ENCODE assay signal across 11 mouse cellular contexts in the genomic region with DNA sequence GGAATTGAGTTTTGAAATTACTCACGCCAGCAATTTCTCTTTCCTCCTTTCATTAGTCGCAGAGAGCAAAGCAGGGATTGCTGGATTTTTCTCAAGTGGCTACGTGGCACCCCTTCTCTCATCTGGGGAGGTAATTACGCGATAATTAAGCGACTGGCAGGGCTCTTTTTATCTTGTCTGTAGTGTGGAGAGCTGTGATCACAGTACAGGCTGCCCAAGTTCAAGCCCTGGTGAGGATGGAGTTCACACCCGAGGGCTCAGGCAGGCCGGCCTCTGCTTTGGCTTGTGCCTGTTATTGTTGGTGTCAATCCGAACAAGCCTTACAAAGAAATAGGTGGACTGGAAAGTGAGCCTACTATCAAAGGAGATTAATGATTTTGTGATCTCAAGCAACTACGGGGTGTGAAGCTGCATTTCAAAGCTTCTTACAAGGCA. TPM values are rescaled to one million over a fixed set of nuclear protein-coding genes. Genes with fewer than 3 reads are reported as not detected.
DNase-seq lines count a peak whose midpoint lies in the region; ATAC-seq and TF ChIP-seq lines count a peak whose summit lies in the region.
"Had no signal": no experiment of that assay in that cellular context is flagged by ENCODE, and none has a peak within 500 bp of the region (broad histone marks: within the 10 kb centered on the region; RNA-seq: fewer than 3 reads in every experiment).

No protein-coding gene starts in this region.

- H3K9me3 ChIP-seq in heart, embryonic 14.5 days (ENCODE audit: control insufficient read depth, low read length) = no peaks in the 10 kb centered on the region
- no peaks in the 10 kb centered on the region for H3K9me3 ChIP-seq in lung, embryonic 16.5 days (ENCODE audit: control insufficient read depth, low read length)

- no peaks in the 10 kb centered on the region for H3K4me1 ChIP-seq in heart, adult 2 months (ENCODE audit: control insufficient read depth, insufficient read depth, low read length)
- H3K4me1 ChIP-seq in heart, embryonic 14.5 days (ENCODE audit: control insufficient read depth in 2 of 2, insufficient read depth in 2 of 2, low read length in 2 of 2) = peaks cover 0 to 12% of the 10 kb centered on the region in 2 experiments; a peak in 3 of 4 replicates
- peaks cover 5% of the 10 kb centered on the region; the same call in 1 of the 2 replicates for H3K4me1 ChIP-seq in lung, embryonic 16.5 days (replicated peaks; ENCODE audit: control insufficient read depth, insufficient read depth, low read length)

- TF ChIP-seq EP300 in heart, adult 2 months (IDR thresholded peaks at IDR 0.05; ENCODE audit: insufficient read depth, low read depth, low read length) = no peak

- H3K36me3 ChIP-seq in heart, adult 2 months (ENCODE audit: control insufficient read depth, insufficient read depth, low read length) = no peaks in the 10 kb centered on the region
- H3K36me3 ChIP-seq in heart, embryonic 14.5 days (ENCODE audit: control insufficient read depth, insufficient read depth, low read length) = no peaks in the 10 kb centered on the region
- H3K36me3 ChIP-seq in lung, embryonic 16.5 days (ENCODE audit: control insufficient read depth, insufficient read depth, low read length) = no peaks in the 10 kb centered on the region

- no peak for TF ChIP-seq POLR2A in heart, adult 2 months (IDR thresholded peaks at IDR 0.05; ENCODE audit: insufficient read depth, low read depth, low read length)

- no peak for TF ChIP-seq CTCF in heart, adult 2 months (IDR thresholded peaks at IDR 0.05)

- H3K27me3 ChIP-seq in heart, adult 2 months (ENCODE audit: control insufficient read depth, insufficient read depth, low read length) = peaks cover 45% of the 10 kb centered on the region
- peaks cover 82% of the 10 kb centered on the region for H3K27me3 ChIP-seq in heart, embryonic 14.5 days (ENCODE audit: control insufficient read depth, insufficient read depth, low read length)
- H3K27me3 ChIP-seq in lung, embryonic 16.5 days (ENCODE audit: control insufficient read depth, insufficient read depth, low read depth, low read length) = peaks cover 60% of the 10 kb centered on the region
- H3K27me3 ChIP-seq: CH12.LX had no signal

- H3K4me2 ChIP-seq in heart, embryonic 14.5 days (ENCODE audit: low read length) = peak overlapping the region; percentile 59
- H3K4me2 ChIP-seq in lung, embryonic 16.5 days (ENCODE audit: low read depth, low read length) = peak overlapping the region; percentile 67

- peak; percentile 37 to 38 for DNase-seq in heart, adult 2 months
- DNase-seq in heart, adult 8-10 months (ENCODE audit: low spot score) = no peak
- peak; percentile 34 for DNase-seq in MN1 (ENCODE audit: low spot score)
- DNase-seq in ovary, postnatal 14 days (ENCODE audit: low spot score) = no peak
- DNase-seq in thymus, postnatal 14 days = no peak

- intact Hi-C loops in heart, adult 2 months (cut with DNase I) = no loop called here

- H3K9ac ChIP-seq in heart, adult 2 months (ENCODE audit: low read depth, low read length) = no peak overlapping the region
- H3K9ac ChIP-seq in heart, embryonic 14.5 days (ENCODE audit: low read length) = no peak overlapping the region
- peak overlapping the region; percentile 69 for H3K9ac ChIP-seq in lung, embryonic 16.5 days (ENCODE audit: low read length)

- H3K27ac ChIP-seq in heart, adult 2 months = no peak overlapping the region
- H3K27ac ChIP-seq in heart, embryonic 14.5 days (replicated peaks in 1 of 2; ENCODE audit: control insufficient read depth in 1 of 2, insufficient read depth in 1 of 2, low read depth in 2 of 2, low read length in 2 of 2) = no peak overlapping the region
- peak overlapping the region; percentile 79 for H3K27ac ChIP-seq in lung, embryonic 16.5 days (ENCODE audit: low read length)

- H3K4me3 ChIP-seq in heart, adult 2 months = peak overlapping the region; percentile 24; the same call in 1 of the 2 replicates
- peak overlapping the region in 1 of 2 experiments; percentile 34; a peak in 2 of 4 replicates for H3K4me3 ChIP-seq in heart, embryonic 14.5 days (ENCODE audit: control insufficient read depth in 1 of 2, insufficient read depth in 1 of 2, low read depth in 1 of 2, low read length in 2 of 2)
- peak overlapping the region; percentile 49 for H3K4me3 ChIP-seq in lung, embryonic 16.5 days (ENCODE audit: low read length)

- no peak for ATAC-seq in heart, embryonic 14.5 days (ENCODE audit: insufficient number of reproducible peaks, insufficient read depth, low FRiP score, low read depth)
- ATAC-seq in lung, embryonic 16.5 days (ENCODE audit: low read depth) = no peak
- ATAC-seq in megakaryocyte progenitor cell, adult 5-6 weeks (replicated peaks; ENCODE audit: poor library complexity) = no peak

- no peaks in the 10 kb centered on the region for H3K79me2 ChIP-seq in heart, adult 2 months (replicated peaks; ENCODE audit: control insufficient read depth, insufficient read depth, low read length)

- 9% methylated on average over 10 of the region's 10 CpGs for WGBS in heart, adult 2 months
- 2% methylated on average over 10 of the region's 10 CpGs for WGBS in heart, embryonic 14.5 days
- WGBS in lung, embryonic 16.5 days = 2% methylated on average over 10 of the region's 10 CpGs

RNA-seq across cellular contexts. Expression of gene Foxa1, which starts 7.1 kb away (rescaled TPM):
- not detected for total RNA-seq in heart, adult 2 months (2021)
- 1.00 TPM in 1 of 2 replicates, not detected in the other for polyA plus RNA-seq in heart, adult 2 months (2012; rRNA removed)
- total RNA-seq in heart, adult 8-10 months (2022) = under 1 TPM in 1 of 4 experiments, not detected in 3; 0.14 TPM
- 0.42 TPM in 1 of 2 replicates, not detected in the other for polyA plus RNA-seq in heart, embryonic 14.5 days (2014; fragmentation: Nextera tagmentation; extraction: Ambion mirVana)
- polyA plus RNA-seq in lung, embryonic 16.5 days (2015; fragmentation: Nextera tagmentation; extraction: Ambion mirVana) = 7.5 and 8.2 TPM in 2 replicates
- total RNA-seq in megakaryocyte progenitor cell, adult 5-6 weeks (2015) = 0.47 TPM in 1 of 2 replicates, not detected in the other
- not detected in 2 replicates for total RNA-seq in megakaryocyte progenitor cell, adult 5-6 weeks (2017)
- total RNA-seq: CH12.LX; gastrocnemius, postnatal 36 days; megakaryocyte-erythroid progenitor cell, adult 5-6 weeks had no signal

RNA-seq across cellular contexts. Expression of gene Ttc6, which starts 24.3 kb away (rescaled TPM):
- total RNA-seq in heart, adult 2 months (2021) = not detected
- 0.10 TPM in 1 of 2 replicates, not detected in the other for polyA plus RNA-seq in heart, adult 2 months (2012; rRNA removed)
- not detected for total RNA-seq in heart, adult 8-10 months (2022)
- 0.09 and 0.41 TPM in 2 replicates for polyA plus RNA-seq in heart, embryonic 14.5 days (2014; fragmentation: Nextera tagmentation; extraction: Ambion mirVana)
- 3.0 and 5.1 TPM in 2 replicates for polyA plus RNA-seq in lung, embryonic 16.5 days (2015; fragmentation: Nextera tagmentation; extraction: Ambion mirVana)
- total RNA-seq in megakaryocyte progenitor cell, adult 5-6 weeks (2015) = not detected in 2 replicates
- total RNA-seq in megakaryocyte progenitor cell, adult 5-6 weeks (2017) = not detected in 2 replicates
- total RNA-seq: CH12.LX; gastrocnemius, postnatal 36 days; megakaryocyte-erythroid progenitor cell, adult 5-6 weeks had no signal

Comparison
In these comparisons a context has a peak if more than half of its experiments do, and no peak if none do; other contexts are left out.
1. DNase-seq: peak in heart, adult 2 months (2 of 2) and MN1 (single experiment); none in heart, adult 8-10 months (single experiment), ovary, postnatal 14 days (single experiment) and thymus, postnatal 14 days (single experiment).